Mouse (Mus musculus) C2C12 (cell line): ENCODE measurements at regions not wholly inside any gene's neighbourhood (a gene's known extent, or its start where the extent isn't known, plus 50 kb on each side); places are given as distances from the start of the nearest gene placed in this dataset.

ENCODE experiments used
- CEBPB ChIP-seq: IDR thresholded peaks from one replicate; pipeline ENCODE4 v1.6.1; 2011; ENCODE audit warnings: low read depth, mild to moderate bottlenecking, control low read depth, moderate library complexity
- CTCF ChIP-seq: IDR thresholded peaks from one replicate; pipeline ENCODE4 v1.5.1; 2011; ENCODE audit not compliant: control insufficient read depth, insufficient read depth, insufficient read length

DNA sequence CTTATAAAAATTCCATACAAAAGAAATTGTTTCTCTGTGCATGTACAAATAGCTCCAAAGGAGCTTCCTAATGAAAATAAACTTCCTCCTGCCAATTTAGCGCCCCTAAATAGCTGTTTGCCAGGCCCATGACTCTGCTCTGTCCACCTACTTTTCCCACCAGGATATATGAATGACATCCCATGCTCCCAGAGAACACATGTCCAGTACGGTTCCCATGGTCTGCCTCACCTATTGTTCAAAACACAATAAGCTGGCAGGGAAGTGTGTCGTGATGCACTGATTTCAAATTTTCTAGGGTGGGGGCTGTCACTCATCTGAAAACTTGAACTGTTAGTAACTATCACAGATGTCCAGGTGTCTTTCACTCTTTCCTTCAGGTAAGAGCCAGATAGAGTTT lies 305.8 kb downstream of the Gja1 start:
- TF ChIP-seq CTCF (no peak), CEBPB (no peak)
